Mouse (Mus musculus) yolk sac, embryonic 10.5 days (tissue): ENCODE data around the gene Usp7.

Source experiments
- DNase-seq: peaks from one replicate; pipeline ENCODE4 v3.0.0-alpha.2; 2017; ENCODE audit warnings: low spot score

The Usp7 gene

DNA sequence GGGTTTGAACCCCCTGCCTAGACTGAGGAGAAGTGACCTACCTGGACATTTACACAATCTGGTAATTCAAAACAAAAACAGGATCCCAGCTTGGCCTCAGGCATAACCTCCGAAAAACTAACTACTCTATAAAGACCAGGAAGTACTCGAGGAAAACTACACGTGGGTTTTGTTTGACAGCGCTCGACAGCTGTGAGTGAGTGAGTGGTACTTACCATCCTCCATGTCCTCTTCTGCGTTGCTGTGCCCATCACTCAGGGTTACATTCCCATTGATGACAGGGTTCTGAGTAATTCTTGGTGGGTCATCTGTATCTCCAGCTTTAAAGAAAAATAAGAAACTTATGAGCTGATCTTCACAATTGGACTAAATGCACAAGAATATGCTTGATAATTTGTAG is 75.8 kb downstream of the Usp7 start:
- no peak for DNase-seq

DNA sequence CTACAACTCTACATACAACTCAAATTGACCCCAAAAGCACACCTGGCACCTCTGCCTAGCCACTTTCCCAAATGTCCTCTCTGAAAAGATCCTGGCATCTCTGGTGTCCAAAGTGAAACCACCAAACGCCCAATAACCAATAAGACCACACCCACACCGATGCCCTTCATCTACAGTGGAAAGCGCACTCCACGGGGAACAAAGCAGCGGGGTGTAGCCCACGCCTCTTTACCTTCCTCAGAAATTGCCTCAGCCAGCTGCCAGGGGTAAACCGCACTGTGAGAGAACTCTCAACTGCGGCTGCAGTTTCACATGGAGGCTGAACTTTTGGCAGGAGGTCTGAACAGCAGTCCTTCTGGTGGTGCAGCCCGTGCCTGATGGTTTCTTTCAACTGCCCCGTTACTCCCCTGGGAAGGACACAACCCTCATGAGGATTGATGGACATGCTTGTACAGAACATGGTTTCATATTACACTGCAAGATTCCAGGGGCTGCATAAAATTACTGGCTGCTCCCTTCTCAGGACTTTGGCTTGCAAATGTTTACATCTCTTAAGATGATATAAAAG is 76.5 kb downstream of the Usp7 start:
- DNase-seq, result no peak

DNA sequence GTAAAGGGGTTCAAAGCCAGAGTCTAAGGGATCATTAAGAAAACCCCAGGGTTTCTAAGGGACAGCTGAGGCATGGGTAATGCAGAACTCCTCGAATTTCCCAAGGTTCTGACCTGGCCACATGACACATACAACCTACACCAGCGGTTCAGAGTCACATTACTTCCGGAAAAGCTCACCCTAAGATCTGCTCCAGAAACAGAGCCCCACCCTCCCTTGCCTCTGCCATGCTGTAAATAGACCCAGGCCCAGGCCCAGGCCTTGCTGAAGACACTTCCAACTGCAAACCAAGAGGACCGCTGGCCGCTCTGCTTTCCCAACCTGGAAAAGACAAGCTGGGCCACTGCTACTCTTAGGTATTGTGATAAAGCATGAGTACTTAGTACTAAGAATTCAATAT is 77.3 kb downstream of the Usp7 start:
- DNase-seq, result no peak

DNA sequence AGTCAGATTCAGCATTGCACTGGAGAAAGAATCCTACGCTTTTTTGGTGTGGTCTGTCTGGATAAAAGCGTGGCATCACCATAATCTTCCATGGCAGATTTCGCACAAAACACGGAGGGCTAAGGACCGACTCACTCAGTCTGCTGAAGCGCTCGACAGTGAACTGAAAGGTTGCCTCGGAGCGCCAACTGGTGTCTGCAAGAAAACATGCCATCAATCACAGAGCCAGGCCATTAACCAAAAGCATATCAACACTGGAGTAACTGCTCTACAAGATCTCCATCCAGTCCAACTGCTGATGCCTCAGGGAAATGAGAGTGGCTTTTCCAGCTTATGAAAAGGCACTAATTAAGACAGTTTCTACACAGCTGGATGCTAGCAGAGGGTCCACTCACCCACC is 80.1 kb downstream of the Usp7 start:
- DNase-seq, result no peak

DNA sequence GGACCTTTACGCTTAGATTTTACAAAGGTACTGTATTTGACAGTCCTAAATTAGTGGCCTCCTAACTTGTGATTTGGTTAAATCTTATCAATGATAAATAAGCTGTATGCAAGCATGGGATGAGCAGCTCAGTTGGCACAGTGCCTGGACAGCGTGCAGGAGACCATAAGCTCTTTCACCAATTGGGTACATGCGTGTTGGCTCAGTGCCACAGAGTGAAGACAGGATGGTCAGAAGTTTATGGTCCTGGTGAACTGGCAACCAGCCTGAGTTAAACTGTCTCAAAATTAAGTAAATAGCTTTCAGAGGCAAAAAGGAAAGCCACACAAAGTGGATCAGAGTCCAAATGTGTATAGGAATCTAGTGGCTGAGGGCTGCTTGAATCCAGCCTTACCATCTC is 91.5 kb downstream of the Usp7 start:
- DNase-seq, result no peak

DNA sequence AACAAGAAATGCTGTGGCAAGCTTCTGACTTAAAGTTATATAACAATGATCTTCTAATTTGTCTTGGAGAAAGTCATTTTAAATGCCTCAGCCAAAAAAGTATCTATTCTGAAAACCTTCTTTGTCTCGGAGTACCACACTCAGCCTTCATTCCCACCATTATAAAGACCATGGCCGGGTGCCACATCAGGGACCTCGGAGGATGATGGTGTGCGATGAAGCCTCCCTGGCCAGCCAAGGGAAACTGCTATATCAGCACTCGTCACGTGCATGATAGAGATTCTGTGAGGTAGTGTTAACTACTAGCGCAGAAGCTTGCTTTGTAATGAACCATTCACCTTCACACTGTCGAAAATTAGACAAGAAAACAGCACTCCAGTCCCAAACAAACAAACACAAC is 92.6 kb downstream of the Usp7 start:
- DNase-seq, result no peak

DNA sequence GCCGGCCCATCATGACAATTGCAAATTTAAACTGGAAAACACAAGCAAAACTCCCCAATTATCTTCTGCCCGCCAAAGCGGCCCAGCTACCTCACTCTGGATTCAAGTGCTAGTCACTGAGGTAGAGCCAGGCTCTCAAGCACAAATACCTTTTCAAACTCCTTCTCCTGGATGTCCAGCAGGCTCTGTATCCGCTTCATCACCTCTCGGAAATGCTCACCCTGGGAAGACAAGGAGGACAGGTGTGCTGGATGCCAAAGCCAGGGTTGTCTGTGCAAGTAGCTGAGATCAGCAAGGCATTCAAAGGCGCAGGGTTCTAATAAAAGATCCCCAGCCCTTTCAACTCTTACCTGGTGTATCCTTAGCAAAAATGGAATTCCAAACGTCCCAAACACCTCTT is 100.9 kb downstream of the Usp7 start:
- DNase-seq, result no peak

DNA sequence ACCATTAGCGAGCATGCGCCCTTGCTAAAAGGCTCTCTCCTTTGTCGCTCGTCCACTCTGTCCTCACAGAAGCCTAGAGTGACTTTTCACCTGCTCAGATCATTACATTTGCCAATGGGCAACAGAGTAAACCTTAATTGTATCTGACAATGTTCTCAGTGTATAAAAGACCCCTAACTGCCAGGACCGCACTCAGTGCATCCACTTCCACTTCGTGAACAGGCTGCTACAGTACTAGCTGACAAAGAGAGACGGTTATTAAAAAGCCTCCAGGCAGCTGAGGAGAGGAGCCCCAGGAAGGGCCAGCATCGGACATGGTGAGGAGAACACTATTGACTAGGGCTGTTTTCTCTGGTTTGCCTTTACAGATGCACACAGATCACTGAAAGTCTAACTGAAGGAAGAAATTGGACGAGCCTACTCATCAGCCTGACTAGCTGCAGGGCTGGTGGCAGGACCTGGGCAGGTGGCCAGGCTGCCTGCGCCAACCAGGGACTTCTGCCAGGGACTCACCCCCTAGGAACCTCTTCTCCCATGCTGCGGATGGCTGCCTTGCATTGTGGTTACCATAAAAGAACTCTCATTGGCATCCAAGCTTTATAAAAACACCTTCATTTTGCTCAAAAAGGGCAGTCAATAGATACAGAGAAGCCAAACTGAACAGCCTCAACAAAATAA is 102.0 kb downstream of the Usp7 start:
- no peak for DNase-seq

DNA sequence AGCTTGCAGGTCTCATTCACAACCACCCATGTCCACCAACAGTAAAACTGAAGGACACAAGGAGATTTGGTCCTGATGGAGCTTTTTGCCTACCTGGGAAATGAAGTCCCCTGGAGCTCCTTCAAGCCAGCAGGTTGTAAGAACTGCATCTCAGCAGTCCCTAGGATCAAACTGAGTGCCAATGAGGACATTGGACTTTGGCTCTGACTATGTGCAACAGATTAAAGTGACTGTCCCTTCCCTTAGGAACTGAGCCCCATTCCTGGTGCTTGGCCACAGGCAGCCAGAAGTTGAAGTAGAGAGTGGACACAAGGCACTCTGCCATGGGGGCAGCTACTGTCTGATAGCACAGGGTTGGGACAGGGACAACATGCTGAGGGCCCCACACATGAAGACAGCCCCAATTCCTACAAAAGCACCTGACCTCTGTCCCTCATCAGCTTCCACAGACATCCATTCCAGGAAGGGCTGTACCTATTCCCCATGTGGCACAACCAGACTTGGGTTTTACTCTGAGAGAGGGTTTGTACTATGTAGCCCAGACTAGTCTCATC is 104.5 kb downstream of the Usp7 start:
- DNase-seq, result no peak

DNA sequence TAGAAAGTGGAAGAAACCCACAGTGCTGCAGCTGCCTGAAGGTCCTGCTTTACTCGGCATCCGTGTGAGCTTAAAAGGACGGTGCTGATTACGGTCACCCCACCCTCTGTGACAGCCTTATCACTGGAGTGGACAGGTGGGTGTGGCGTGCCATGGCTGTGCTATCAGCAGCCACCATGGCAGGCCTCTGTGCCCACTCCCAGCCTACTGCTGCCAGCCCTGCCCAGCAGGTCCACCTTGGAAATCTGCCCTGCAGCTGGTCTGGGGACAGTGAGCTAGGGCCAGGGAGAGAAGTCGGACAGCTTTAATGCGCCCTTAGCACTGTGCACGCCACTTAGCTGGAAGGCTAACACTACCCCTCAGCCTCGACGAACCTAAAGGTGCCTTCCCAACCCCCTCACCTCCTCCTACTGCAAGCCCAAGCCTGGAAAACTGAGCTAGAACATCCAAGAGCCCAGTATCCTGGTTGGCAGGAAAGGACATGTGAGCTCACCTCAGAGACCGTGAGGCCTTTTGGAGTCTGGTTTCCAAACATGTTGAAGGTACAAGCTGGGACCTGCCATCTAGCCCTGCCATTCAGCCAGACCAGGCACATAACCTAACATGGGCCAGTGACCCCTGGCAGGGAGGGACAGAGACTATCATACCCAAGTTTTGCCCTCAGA is 105.1 kb downstream of the Usp7 start:
- DNase-seq, result no peak

DNA sequence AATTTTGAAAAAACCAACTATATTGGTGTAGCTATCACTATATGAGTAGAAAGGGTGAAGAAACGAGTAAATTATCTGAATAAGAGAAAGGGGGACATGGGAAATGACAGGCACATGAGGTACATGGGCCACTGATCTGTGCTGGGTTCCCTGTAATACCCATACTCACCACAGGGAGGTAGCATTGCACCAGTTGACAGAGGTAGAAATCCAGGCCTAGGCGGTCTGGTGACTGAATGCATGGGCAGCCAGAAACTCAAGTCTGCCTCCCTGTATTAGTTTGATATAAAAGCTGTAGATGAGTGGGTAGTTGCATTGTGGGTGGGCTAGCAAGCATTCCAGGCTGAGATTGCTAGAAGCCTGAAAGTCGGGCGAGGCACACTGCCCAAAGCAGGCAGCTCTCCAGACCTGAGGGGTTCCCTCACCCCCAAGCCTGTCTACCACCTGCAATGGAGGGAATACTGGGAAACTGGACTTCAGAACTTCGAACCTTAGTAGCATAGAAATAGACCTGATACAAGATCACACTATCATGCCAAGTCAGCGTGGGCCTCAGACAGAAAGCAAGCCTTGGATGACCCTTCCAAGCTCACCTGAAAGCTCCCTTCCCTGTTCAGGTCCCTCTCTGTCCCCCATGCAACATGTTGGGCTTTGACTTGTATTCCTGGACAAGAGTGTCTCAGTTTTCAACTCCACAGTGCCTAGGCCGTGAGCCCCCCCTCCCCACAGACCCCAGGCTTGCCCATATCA is 105.8 kb downstream of the Usp7 start:
- no peak for DNase-seq

DNA sequence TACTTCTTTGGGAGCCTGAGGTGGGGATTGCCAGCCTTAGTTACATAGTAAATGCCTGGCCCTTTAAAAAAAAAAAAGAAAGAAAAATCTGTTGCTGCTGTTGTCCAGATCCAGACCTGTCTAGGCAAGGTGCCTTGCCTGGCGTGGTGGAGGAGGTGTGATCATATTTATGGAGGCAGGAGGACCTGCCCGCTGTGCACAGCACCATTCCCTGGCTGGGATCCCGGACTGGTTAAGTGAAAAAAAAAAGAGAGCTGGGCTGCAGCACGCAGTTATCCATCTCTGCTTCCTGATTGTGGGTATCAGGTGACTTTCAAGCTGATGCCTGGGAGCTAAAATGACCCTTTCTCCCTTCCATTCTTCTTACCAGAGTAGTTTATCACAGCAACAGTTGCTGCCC is 107.0 kb downstream of the Usp7 start:
- DNase-seq, result no peak

DNA sequence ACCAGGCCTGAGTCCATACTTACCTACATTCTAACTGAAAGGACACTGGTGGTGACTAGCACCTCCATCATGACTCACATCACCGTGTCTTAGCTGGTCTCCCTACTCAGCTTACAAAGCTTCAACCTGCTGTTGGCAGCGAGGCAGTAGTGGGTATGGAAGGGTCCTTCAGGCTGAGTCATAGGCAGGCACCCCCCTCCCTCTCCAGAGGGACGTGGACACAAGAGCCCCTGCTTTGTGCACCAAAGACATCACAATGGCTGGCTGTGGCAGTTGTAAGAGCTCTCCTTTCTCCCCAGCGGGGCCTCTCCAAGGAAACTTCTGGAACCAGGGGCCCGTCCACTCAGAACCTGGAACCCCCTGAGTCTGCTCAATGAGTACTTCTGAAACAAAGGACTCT is 111.6 kb downstream of the Usp7 start, which contains the start of gene Gm5767:
Gm5767 (plus strand) TSS at position 301 of the 400 bp plus-strand sequence.
- no peak for DNase-seq

DNA sequence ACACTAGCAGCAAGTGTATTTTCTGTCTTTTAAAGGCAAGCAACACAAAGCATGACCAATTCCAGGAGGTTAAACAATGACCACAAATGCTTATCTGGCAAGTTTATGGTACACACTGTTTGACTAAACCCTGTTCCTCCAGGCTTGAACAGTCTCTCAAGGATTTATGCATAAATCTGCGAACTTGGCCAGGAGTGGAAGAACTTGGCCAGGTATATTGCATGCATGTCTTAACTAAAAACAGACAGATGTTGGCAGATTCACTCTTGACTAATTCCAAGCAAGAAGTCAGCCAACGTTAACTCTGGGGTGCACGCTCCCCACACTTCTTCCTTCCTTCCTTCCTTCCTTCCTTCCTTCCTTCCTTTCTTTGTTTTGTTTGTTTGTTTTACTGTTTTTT is 112.3 kb downstream of the Usp7 start:
- no peak for DNase-seq

DNA sequence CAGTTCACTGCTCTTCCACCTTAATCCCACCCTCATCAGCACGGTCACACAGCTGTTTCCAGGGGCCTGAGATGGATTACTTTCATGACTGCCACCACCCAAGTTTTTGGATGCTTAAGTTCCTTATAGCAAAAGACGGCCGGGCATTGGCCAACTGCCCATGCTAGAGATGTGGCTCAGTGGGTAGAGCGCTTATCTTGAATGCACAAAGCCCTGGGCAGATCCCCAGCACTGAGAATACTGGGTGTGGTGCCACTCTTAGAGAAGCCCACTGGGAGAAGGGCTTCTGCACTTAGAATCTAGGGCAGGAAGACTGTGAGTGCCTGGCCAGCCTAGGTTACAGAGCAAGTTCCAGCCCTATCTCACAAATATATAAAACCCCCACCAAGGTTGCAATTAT is 113.4 kb downstream of the Usp7 start:
- no peak for DNase-seq

DNA sequence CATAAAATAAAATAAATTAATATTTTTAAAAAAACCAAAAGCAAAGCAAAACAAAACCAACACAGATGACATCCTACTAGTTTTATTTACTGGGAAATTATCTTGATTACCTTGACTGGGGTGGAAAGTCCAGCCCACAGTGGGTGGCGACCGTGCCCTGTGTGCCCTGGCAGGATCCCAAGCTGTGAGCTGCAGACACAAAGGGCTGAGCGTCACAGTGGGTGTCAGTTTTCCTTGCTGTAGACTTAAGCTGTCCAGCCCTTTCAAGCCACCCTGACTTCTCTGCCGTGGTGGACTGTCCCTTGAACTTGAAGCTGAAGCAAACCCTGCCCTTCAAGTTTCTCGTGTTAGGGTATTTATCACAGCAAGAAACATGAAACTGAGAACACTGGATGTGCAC is 114.1 kb downstream of the Usp7 start:
- no peak for DNase-seq

DNA sequence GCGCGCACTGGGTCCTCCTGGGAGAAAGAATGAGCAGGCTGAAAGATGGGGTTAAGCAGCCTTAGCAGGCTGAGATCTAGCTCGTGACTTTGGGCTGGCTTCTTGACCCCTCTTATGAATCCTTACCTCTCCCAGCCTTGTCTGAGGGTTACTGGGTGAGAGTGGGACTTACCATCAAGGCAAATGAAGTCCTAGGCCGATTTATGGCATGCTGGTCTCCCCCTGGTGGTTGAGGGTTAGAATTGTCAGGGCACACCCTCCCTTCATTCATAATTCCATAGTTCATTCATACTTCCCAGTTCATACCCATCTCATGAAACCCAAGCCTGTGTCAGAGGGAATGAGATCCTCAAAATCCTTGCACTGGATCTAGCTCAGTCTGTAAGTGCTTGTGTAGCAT is 115.3 kb downstream of the Usp7 start:
- DNase-seq, result no peak

DNA sequence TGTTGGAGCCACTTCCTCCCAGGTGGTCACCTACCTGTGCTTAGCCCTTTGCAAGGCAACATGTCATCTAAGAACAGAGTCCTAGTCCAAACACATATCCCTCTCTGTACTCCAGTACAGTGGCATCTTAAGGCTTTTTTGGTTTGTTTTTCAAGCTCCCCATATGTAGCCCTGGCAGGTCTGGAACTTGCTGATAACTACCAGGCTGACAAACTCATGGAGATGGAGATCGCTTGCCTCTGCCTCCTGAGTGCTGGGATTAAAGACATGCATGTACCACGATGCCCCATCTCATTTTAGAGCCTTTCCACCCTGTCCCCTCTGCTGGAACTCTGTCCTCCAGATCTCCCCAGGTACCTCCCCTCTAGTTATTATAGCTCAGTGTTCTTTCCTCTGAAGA is 115.9 kb downstream of the Usp7 start:
- DNase-seq, result no peak

DNA sequence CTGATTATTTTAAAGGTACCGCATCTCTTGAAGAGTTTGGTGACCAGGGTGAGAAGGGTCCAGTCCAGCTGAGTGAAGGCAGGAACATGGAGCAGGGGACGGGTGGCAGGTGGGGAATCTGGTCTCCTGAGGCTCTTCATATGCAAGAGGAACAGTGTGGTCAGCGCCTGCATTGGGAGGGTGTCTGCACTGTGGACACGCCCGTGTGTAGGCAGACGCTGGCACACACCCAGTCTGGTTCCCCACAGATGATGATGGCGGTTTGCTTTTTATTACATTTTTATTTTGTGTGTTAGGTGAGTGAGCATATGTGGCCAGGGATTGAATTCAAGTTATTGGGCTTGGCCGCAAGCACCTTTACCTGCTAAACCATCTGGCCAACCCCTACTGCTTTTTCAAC is 116.5 kb downstream of the Usp7 start:
- no peak for DNase-seq

DNA sequence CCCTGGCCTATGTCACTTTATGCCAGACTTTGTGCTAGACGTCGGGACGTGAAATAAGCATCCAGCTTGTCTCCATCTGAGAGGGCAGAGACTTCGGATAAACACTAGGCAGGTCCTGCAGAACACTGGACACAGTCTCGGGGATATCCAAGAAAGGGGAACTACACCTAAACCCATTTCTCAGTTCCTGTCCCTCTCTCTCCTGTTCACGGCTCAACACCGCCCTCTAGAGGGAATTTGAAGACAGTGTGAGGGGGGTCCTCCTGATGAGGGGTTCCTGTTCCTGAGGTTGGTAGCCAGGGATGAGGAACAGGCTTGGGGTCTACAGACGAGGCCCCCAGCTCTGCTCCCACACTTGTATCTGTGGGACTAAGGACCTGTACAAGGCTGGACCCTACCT is 117.9 kb downstream of the Usp7 start:
- peak; percentile 53 for DNase-seq

DNA sequence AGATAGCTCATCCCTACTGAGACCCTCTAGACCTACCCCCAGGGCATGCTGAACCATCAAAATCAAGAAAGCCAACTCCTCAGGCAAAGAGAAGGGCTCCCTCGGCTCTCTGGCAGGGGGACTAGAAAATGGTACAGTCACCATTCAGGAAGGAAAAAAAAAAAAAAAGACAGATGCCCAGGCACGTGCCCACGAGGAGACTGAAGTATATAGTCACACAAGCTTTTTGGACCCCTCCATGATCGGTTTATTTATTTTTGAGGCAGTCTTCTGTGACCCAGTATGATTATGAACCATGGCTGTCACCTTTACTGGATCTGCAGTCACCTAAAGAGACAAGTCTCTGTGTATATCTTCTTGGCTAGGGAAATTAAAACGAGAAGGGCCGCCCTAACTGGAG is 118.8 kb downstream of the Usp7 start:
- DNase-seq, result no peak

DNA sequence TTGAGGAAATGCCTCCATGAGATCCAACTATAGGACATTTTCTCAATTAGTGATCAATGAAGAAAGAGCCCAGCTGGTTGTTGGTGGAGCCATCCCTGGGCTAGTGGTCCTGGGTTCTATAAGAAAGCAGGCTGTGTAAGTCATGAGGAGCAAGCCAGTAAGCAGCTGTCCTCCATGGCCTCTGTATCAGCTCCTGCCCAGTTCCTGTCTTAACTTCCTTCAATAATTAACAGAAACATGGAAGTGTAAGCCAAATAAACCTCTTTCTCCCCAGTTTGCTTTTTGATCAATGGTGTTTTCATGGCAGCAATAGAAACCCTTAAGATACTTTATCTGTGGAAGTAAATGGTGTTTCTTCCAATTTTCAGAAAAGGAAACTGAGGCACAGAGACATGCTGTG is 119.3 kb downstream of the Usp7 start:
- DNase-seq, result no peak

DNA sequence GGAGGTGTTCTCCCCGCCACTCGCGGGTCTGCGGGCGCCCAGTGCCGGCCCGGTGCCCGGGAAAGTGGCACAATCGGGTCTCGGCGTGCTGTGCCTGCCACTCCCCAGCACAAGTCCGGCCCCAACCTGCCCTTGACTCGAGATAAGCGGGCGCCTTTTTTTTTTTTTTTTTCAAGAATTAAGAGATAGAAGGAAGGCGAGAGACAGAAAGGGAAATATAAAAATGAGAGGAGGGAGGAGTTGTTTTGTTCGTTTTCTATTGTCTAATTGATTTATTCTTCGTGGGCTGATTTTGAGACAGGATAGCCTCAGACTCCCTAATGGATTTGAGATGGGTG is 119.8 kb downstream of the Usp7 start:
- no peak for DNase-seq
